Mouse (Mus musculus) spleen, postnatal 4 days (tissue): Measurements from ENCODE around the gene Zfp318.
A peak's percentile ranks its signal among the peaks of the same experiment; 100 is the strongest.

ENCODE experiments used
- DNase-seq, 2 experiments: peaks; one replicate each; pipeline ENCODE4 v3.0.0; 2022; ENCODE audit warnings: low spot score in 2 of 2

The Zfp318 gene

DNA sequence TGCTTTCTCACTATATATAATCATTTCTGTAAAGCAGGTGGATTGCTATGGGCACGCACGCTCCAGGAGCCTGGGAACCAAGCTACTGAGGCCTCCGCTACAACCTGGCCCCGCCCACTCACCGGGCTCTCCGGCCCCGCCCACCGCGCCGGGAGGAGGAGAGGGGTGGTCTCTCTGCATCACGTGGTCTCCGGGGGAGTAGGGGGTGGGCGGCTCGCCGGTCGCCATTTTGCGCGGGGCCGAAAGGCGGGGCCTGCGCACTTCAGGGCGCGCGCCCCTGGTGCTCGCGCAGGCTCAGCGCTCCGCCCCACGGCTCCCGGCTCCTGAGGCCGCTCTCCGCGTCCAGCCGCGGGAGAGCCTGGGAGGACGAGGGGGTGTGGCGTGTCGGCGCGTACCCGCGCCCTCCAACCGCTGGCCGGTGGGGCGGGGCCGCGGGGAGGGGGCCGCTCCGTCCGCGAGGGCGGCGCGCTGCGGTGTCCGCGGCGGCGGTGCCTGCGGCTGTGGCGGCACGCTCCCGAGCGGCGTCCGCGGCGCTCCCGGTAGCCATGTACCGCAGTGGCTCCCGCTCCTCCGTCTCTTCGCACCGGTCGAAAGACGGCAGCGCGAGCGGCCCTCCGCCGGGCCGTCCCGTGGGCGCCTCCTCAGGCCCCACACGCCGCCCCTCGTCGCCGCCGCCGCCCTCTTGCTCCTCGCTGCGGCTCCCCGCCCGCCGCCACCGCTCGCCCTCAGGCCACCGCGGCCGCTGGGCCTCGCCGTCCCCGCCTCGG, at the start of gene Zfp318:
TSS of gene Zfp318 (plus strand) at position 438 of the 767 bp plus-strand sequence.
- DNase-seq: peak; percentile 94 to 96

DNA sequence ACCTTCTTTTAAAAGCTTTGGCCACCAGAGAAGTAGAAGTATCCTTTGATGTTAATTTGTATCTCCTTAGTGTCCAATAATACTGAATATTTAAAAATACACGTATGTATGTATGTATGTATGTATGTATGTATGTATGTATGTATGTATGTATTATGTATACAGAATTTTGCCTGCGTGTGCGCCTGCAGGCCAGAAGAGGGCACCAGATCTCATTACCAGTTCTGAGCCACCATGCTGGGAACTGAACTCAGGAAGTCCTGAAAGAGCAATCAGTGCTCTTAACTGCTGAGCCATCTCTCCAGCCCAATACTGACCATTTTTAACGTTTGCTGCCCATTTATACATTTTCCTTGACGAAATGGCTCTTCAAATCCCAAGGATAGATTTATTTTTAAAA, 47.1 kb upstream of the Zfp318 start:
- DNase-seq: no peak

DNA sequence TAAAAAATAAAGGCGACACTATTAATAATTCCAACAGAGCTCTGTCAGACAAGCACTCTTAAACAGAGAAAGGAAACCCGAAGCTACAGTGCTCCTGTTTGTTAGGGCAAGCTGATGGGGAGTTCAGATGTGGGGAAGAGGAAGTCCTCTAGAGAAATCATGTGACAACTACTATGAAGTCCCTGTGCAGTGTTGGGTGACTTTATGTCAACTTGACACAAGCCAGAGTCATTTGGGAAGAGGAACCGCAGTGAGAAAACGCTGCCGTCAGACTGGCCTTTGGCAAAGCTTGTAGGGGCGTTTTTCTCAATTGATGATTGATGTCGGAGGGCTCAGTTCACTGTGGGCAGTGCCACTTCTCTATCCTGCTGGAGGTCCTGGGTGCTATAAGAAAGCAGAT, 42.3 kb upstream of the Zfp318 start:
- DNase-seq: no peak

DNA sequence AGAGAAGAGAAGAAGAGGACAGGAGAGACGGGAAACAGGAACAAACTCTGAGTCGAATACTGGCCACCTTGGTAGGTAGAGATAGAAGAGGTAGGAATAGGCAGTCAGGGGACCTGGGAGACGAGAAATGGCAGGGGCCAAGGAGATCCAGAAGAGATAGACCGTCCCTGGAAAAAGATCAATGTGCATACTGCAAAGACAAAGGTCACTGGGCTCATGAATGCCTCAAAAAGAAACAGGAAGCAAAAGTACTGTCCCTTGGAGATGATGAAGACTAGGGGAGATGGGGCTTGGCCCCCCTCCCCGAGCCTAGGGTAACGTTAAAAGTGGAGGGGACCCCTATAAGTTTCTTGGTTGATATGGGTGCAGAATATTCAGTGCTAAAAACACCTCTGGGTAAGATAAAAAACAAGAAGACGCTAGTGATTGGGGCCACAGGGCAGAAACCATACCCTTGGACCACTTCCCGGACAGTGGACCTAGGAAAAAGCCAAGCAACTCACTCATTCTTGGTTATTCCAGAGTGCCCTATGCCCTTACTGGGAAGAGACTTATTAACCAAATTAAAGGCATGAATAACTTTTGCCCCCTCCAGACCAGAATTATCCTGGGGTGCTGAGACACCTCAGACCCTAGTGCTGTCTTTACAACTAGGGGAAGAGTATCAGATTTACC, 32.4 kb upstream of the Zfp318 start:
- no peak for DNase-seq

DNA sequence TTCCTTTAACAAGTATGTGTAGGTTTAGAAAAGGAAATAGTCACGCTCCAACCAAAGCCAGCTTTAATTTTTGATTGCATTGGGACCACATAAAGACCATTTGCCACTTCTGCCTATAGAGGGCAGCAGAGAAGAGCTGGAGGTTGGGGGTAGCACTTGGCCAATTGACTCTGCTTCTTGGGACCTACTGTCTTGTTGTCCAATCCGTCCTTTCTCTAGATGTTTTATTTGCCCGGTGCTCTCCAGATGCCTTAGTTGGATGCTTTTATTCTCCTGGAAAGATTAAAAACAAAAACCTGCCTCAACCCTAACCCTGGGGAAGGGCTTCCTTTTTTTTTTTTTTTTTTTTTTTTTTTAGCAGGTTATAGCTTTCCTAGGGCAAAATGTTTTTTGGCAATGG, 11.7 kb upstream of the Zfp318 start:
- peak in 1 of 2 experiments; percentile 33 for DNase-seq

DNA sequence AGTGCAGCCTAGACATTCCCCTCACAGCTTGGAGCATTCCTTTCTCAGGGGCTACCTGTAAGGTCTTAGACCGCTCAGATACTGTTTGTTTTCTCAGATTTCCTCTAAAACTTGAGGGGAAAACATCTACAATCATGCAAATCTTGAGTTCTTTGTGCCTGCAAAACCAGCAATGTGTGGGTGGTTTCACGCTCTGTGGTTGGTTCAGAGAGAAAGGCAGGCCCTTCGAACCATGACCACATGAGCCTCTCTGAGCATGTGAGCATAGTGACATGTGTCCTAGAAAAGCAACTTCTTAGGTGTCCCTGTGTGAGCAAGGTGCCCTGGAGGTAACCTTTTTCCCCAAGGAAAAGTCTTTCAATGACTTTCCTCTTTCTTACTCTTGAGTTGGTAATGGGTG, 5.0 kb upstream of the Zfp318 start:
- peak in 1 of 2 experiments; percentile 22 for DNase-seq

DNA sequence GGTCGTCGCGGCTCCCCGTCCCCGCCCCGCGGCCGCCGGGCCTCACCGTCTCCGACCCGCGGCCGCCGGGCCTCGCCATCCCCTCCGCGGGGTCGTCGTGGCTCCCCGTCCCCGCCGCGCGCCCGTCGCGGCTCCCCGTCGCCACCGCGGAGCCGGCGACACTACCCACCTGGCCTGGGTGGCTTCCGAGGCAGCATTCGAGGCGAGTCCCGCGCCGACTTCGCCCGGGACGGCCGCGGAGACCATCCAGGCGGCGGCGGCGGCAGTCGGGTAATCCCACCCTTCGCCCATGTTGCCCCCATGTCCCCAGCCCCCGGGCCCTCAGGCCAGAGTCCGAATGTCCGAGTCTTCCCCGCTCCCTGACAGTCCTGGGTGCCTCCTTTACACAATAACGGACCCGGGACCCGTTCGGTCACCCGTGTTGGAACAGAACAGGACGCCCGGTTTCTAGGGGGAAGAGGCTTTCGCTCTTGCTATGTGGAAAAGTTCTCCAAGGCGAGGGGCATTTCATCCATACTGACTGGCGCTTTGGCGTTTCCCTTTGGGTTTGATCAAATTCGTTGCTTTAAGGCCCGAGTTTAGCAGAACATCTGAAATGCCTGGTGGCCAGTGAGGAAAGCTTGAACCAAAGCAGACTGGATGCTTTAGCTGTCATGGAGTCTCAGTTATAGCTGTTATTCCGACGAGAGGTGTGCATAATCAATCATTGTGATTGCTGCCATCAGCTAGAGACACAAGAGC, 700 bp downstream of the Zfp318 start:
- DNase-seq: peak; percentile 16 to 72

DNA sequence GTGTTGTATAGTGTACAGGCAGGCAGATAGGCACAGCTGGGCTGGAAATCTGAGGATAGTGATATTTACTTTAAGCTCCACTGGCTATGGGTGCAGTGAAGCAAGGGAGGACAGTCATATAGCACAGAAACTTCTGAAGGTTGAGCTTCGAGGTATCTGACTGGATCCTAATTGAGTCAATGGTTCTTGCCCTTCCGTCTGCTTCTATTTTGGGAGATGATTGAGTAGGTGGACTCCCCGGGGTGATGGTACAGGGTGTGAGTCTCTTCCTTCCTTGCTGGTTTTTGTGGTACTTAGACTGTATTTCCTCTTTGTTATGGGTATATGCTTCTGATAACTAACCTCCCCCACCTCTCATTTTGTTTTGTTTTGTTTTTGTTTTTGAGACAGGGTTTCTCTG, 4.7 kb downstream of the Zfp318 start:
- DNase-seq: peak in 1 of 2 experiments; percentile 49

DNA sequence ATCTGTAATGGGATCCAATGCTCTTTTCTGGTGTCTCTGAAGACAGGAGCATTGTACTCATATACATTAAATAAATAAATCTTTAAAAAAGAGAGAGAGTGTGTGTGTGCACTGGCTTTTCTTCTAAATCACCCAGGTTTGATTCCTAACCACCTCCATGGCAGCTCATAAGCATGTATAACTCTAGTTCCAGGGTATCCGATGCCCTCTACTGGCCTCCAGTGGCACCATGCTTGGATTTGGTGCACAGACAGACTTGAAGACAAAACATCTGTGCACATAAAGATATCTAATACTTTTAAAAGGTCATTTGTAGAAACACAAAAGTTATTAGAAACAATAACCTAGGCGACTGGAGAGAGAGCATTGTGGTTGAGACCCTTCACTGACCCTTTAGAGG, 9.5 kb downstream of the Zfp318 start:
- peak in 1 of 2 experiments; percentile 32 for DNase-seq

DNA sequence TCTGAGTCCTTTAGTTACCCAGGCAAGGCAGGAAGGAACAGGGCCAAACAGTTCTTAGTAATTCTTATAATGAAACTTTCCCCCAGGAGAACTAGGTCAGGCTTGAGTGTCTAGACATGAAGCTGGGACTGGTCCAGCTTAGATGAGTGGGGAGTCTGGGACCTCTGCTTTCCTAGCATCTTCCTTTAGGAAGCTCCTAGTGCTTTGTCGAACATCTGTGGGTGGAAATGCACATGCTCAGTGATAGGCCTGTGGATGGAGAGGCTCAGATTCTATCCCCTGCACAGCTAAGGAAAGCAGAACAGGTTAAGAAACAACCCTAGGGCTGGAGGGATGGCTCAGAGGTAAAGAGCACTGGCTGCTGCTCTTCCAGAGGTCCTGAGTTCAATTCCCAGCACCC, 11.1 kb downstream of the Zfp318 start:
- DNase-seq: no peak

DNA sequence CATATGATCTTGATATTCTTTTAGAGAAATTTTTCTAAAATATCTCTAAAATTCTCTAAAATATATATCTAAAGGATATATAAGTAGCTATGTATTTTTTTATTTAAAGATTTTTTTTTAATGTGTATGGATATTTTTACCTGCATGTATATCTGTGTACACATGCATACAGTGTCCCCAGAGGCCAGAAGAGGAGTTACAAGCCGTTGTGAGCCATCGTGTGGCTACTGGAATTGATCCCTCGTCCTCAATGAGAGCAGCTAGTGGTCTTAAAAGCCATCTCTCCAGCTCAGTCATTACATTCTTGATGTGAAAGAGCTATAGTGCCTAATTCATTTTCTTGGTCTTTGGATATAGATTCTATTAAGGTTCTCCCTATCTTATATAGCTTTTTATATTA, 24.9 kb downstream of the Zfp318 start:
- DNase-seq: no peak

DNA sequence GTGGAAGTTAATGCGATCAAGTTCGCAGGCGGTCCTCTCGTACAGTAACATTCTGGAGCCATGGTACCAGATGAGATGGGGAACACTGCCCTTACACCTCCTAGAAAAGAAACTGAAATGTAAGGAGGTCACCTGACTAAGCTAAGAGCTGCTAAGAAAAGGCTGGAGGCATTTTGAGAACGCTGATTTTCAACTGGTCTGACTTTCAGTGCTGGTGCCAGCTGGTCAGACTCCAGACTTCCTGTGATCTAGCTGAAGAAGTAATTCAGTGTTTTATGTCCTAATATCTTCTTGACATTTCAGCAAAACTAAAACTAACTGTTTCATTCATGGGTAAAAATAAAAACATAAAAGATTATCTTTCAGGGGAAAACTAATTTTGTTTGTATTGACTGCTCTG, 35.1 kb downstream of the Zfp318 start:
- DNase-seq: no peak

DNA sequence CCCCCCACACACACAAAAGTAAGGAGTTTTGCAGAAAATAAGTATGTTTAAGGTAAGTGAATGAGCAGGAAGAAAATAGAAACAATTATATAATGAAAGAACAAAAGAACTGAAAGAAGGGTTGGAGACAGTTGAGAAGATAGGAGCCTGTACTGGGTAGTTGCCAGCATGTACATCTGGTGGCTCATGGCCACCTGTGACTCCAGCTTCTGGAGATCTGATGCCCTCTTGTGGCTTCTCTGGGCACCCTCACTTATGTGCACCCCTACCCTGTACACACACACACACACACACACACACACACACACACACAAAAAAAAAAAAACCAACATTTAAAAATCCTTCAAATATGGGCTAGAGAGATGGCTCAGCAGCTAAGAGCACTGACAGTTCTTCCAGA, 36.2 kb downstream of the Zfp318 start:
- no peak for DNase-seq

DNA sequence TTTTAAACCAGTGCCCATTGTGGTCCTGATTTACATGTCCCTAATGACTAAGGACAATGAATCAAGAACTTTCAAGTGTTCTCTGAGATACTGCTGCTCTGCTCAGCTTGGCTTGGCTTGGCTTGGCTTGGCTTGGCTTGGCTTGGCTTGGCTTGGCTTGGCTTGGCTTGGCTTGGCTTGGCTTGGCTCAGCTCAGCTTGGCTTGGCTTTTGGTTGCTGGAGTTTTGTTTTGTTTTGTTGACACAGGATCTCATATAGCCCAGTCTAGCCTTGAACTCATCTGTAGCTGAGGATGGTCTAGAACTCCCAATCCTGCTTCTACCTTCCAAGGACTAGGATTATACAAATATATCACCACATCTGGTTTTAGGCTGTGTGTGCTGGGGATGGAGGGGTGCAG, 43.0 kb downstream of the Zfp318 start:
- DNase-seq: no peak

DNA sequence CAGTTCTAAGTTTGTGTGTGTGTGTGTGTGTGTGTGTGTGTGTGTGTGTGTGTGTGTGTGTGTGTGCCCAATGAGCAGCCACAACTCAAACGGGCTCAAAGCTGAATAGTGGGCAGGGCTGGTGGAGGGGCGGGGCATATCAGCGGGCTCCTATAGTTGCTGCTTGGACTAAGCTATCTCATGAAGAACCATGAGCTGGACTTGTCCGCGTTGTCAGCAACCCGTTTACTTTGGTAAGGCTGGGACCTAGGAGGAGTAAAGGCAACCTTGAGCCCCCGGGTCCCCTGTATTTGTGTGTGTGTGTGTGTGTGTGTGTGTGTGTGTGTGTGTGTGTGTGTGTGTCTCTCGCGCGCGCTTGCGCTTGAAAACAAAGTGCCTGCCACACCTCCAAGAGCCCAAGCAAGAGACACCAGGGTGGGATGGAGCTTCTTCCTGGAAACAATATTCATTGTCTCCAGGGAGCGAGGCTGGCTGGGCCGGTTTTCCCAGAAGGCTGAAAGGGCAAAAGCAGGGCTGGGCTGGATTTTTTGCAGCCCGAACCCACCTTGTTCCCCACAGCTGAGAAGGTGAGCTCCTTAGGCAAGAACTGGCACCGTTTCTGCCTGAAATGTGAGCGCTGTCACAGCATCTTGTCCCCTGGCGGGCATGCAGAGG, 45.4 kb downstream of the Zfp318 start, which contains the start of gene Crip3:
TSS of gene Crip3 (plus strand) at position 166 of the 654 bp plus-strand sequence.
- DNase-seq: no peak

DNA sequence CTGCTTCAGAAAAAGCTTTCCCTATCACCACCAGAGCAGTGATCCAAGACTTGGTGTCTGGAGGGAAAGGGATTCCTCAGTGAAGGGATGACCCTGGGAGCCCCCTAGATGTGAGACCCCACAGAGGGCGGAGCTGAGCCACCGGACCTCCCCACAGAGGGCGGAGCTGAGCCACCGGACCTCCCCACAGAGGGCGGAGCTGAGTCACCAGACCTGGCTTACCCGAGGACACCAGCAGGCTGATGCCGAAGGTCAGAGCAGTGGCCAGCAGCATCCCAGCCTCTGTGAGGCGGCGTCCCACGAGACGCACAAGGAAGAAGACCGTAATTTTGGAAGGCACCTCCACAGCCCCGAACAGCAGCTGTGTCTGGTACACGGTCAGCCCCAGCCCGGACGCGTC, 50.1 kb downstream of the Zfp318 start:
- no peak for DNase-seq

DNA sequence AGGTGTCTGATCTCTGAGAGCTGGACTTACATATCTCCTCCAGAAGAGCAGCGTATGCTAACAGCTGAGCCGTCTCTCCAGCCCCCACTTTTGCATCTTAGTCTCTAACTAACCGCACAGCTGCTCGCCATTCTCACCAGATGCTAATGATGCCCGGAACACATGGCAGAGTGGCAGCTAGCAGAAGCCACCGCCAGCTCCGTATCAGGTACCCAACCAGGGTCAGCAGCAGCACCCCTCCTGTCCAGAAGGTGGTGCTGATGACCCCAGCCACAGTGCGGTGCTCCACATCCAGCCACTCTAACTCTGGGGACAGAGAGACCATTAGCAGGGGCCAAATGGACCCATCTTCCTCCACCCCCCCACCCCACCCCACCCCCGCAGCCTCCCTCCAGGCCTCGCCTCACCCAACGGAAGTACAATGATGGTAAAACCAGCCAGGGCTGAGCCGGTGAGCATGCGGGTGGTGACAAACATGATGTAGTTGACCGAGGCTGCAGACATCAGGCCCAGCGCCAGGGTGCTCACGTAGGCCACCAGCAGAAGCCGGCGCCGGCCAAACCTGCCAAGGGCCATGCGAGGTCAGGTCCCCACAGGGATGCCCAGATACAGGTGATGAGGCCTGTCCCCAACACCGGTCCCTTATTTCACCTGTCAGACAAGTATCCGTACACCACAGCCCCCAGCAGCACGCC, 53.3 kb downstream of the Zfp318 start:
- DNase-seq: no peak

DNA sequence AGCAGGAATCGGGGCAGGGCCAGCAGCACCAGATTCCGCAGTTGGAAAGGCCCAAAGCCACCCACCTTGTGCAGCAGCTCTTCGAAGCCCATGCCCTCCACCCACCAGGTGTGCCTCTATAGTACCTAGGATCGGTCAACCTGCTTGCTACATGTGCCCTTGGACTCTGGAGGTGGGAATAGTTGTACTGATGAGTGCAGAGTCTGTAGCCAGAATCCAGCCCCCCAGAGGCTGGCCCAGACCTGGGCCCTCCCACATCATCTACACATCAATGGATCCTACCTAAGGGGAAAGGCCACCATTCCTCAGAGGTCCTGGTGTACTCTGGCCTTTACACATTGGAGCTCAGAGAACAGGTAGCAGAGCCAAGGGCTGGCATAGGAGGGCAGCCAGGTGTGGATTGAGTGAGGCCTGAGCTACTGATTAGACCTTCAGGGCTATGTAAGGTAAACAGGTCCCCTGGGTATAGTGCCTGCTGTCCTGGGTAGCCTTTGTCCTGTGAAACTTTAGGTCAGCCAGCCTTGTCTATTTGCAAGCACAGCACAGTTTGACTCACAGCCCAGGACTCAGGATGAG, 54.9 kb downstream of the Zfp318 start, which contains the start of gene Slc22a7:
TSS of gene Slc22a7 (minus strand) at position 160 of the 576 bp plus-strand sequence.
- no peak for DNase-seq

DNA sequence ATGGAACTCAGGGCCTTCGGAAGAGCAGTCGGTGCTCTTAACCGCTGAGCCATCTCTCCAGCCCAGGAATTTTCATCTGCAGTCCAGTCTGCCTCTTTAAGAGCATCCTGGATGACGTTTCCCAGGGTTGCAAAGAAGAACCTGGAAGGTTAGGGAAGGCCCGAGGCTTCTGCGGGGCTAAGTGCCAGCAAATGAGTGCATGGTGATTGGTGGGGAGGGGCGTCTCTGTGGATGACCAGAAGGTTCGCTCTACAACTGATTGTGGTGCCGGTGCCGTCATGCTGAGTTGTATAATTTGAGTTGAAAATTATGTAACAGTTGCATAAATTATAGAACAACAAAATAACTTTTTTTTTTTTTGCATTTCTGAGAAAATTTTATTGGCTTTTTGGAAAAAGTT, 55.6 kb downstream of the Zfp318 start:
- DNase-seq: no peak

DNA sequence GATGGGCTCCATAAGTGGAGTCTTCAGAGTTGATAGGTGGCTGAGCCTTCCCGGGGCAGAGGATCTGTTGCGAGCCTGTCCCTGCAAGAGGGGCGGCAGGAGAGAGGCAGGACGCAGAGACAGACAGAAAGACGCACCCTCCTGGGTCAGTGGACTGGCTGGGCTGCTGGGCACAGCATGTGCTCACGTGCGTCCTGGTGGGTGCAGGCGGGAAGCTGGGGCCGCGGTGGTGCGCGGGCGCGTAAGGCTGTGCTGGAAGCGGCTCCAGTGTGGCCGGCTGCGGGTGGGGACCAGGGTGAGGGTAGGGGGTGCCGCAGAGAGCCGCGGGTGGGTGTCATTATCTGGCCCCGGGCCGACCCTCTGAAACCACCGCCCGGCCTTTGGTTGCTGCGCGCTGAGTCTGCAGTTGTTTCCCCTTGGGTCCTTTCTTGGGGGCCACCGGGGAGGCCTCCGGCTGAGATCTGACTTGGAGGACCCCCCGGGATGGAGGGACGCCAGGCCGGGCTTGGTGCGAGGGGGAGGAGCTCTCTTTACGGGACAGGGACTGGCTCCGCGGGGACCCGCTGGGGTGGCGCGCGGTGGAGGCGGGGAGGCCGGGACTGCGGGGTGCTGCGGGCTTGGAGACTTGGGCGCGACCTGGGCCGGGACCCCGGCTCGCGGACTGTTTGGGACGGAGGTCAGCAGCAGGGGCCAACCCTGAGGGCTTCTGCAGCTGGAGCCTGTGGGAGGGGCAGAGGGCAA, 61.5 kb downstream of the Zfp318 start:
- no peak for DNase-seq
